Mouse (Mus musculus): Measurements from ENCODE around the gene Olfr1427. TPM values are rescaled to one million over a fixed set of nuclear protein-coding genes. Genes with fewer than 3 reads are reported as not detected.
A peak's percentile ranks its signal among the peaks of the same experiment; 100 is the strongest.

The Olfr1427 gene
- total and polyA plus RNA-seq, 3 experiments = not detected

DNA sequence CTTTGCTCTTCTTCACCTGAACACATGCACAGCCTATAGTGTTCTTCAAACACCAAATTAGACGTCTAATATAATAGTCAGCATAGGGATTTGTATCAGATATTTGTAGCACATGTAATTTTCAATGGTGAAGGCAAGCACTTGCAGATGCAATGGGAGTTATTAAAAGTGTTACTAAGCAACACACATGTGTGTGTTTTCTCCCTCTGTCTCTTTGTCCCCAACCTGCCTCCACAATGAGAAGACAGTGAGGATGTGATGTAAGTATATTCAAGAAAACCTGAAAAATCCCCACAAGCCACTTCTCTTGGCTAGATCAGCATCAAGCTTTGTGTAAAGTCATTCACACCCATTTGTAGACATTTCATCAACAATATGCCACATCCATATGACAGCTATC lies 12.7 kb upstream of the Olfr1427 start, which contains the start of gene Olfr1428:
Gene Olfr1428 (minus strand): TSS at position 101 of the 400 bp plus-strand sequence.
- dilution Hi-C loops (cut with MboI; ENCODE audit: extremely low pct_ligation_motif_present, extremely low pct_unique_long_range_greater_than_20kb, low sequenced_read_pairs) (no loop called here), in situ Hi-C loops (cut with MboI; ENCODE audit: low pct_ligation_motif_present, low pct_unique_long_range_greater_than_20kb, low sequenced_read_pairs) (no loop called here)
- Histone ChIP-seq H3K9ac (ENCODE audit: insufficient read depth, low read depth) (no peak within 1 kb of the TSS), H3K4me2 (ENCODE audit: insufficient read depth, low read depth, poor library complexity, severe bottlenecking) (no peak within 1 kb of the TSS), H3K27ac (ENCODE audit: insufficient read depth, low read depth) (no peak within 1 kb of the TSS), H3K27me3 (replicated peaks) (no peaks in the 10 kb centered on the region), H3K9me3 (replicated peaks; ENCODE audit: low read length) (no peaks in the 10 kb centered on the region), H3K79me2 (replicated peaks; ENCODE audit: control insufficient read depth, extremely low read depth, insufficient read depth, poor library complexity, severe bottlenecking) (no peaks in the 10 kb centered on the region), H3K36me3 (replicated peaks in 1 of 2; ENCODE audit: control insufficient read depth in 1 of 2, insufficient read depth in 1 of 2, low read length in 1 of 2) (no peaks in the 10 kb centered on the region), H3K4me3 (replicated peaks in 1 of 3; ENCODE audit: low read depth in 2 of 3, low read length in 2 of 3, poor library complexity in 1 of 3) (no peak within 1 kb of the TSS), H3K4me1 (ENCODE audit: control insufficient read depth in 1 of 2, insufficient read depth in 2 of 2) (no peaks in the 10 kb centered on the region)
- TF ChIP-seq IRF4 (IDR thresholded peaks at IDR 0.05; ENCODE audit: low read depth, low read length) = no peak
- DNase-seq (ENCODE audit: extremely low read depth) = no peak

DNA sequence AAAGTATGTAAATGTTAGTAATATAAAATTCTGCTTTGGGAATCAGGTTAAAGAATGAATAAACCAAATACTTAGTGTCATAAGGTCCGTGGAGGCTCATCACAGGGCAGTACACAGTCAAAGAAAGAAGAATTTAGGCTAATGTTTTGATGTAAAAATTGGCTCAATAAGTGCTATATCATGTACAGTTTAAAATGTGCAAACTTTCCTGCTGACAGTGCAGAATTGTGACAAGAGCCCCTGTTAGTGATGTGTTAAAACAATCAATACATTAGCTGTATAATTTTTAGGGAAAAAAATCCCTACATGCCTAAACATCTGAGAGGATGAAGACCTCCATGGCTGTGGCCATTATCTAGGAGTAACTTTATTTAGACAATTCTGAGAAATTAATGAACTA lies 10.7 kb upstream of the Olfr1427 start:
- peak; percentile 75 for TF ChIP-seq MAFK (IDR thresholded peaks at IDR 0.05; ENCODE audit: insufficient replicate concordance, low read length)
- no peak for TF ChIP-seq IRF4 (IDR thresholded peaks at IDR 0.05; ENCODE audit: low read depth, low read length)
- H3K9ac ChIP-seq (ENCODE audit: insufficient read depth, low read depth) = no peak overlapping the region

DNA sequence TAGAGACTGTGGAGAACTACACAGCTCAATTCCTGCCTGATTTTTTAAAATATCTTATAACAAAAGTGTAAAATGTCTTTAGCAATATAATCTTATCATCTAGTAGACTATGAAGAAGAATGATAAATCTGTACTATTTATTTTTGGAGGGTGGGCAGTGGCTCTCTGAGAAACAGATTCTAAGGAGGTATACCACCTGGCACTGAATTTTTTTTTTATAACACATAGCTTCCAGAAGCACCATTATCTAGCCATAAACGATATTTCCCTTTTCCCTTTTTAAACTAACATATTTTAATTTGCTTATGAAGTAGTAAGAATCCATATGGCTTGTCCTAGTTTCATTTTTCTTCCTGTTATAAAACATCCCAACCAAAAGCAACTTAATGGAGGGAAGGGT lies 1.4 kb upstream of the Olfr1427 start:
- in situ Hi-C loops (cut with MboI; ENCODE audit: low pct_ligation_motif_present, low pct_unique_long_range_greater_than_20kb, low sequenced_read_pairs) = no loop called here
- no peaks in the 10 kb centered on the region for H3K36me3 ChIP-seq (replicated peaks in 1 of 2; ENCODE audit: control insufficient read depth in 1 of 2, insufficient read depth in 1 of 2, low read length in 1 of 2)
- dilution Hi-C loops (cut with MboI; ENCODE audit: extremely low pct_ligation_motif_present, extremely low pct_unique_long_range_greater_than_20kb, low sequenced_read_pairs) = no loop called here

More for the DNA sequence above, 10.7 kb upstream of the Olfr1427 start:
- Histone ChIP-seq H3K79me2 (replicated peaks; ENCODE audit: control insufficient read depth, extremely low read depth, insufficient read depth, poor library complexity, severe bottlenecking) (no peaks in the 10 kb centered on the region), H3K4me3 (replicated peaks in 1 of 3; ENCODE audit: low read depth in 2 of 3, low read length in 2 of 3, poor library complexity in 1 of 3) (no peak overlapping the region), H3K27me3 (replicated peaks) (no peaks in the 10 kb centered on the region), H3K27ac (ENCODE audit: insufficient read depth, low read depth) (no peak overlapping the region), H3K4me1 (ENCODE audit: control insufficient read depth in 1 of 2, insufficient read depth in 2 of 2) (no peaks in the 10 kb centered on the region), H3K4me2 (ENCODE audit: insufficient read depth, low read depth, poor library complexity, severe bottlenecking) (no peak overlapping the region), H3K36me3 (replicated peaks in 1 of 2; ENCODE audit: control insufficient read depth in 1 of 2, insufficient read depth in 1 of 2, low read length in 1 of 2) (no peaks in the 10 kb centered on the region), H3K9me3 (replicated peaks; ENCODE audit: low read length) (no peaks in the 10 kb centered on the region)
- dilution Hi-C loops (cut with MboI; ENCODE audit: extremely low pct_ligation_motif_present, extremely low pct_unique_long_range_greater_than_20kb, low sequenced_read_pairs) (no loop called here), in situ Hi-C loops (cut with MboI; ENCODE audit: low pct_ligation_motif_present, low pct_unique_long_range_greater_than_20kb, low sequenced_read_pairs) (no loop called here)
- DNase-seq (ENCODE audit: extremely low read depth) = no peak

GRCm38 (mm10) chr19:12091913-12092312 lies 11.2 kb downstream of the Olfr1427 start, which contains the start of gene Olfr1426:
Gene Olfr1426 (minus strand): TSS chr19:12092013.
- H3K4me2 ChIP-seq (ENCODE audit: insufficient read depth, low read depth, poor library complexity, severe bottlenecking) = no peak within 1 kb of the TSS
- no peak within 1 kb of the TSS for H3K27ac ChIP-seq (ENCODE audit: insufficient read depth, low read depth)
- H3K9me3 ChIP-seq (replicated peaks; ENCODE audit: low read length) = no peaks in the 10 kb centered on the region
- TF ChIP-seq TBP (conservative IDR thresholded peaks at IDR 0.05; ENCODE audit: low read depth, low read length) = no peak
- no peak for TF ChIP-seq KAT2A (IDR thresholded peaks at IDR 0.05; ENCODE audit: insufficient replicate concordance, low read length)
- no peak for TF ChIP-seq ELF1 (IDR thresholded peaks at IDR 0.05; ENCODE audit: low read depth, low read length)
- TF ChIP-seq USF1 (IDR thresholded peaks at IDR 0.05; ENCODE audit: low read depth, low read length) = no peak
- no peak for TF ChIP-seq HCFC1 (IDR thresholded peaks at IDR 0.05; ENCODE audit: low read depth, low read length)
- no peak for TF ChIP-seq JUND (conservative IDR thresholded peaks at IDR 0.05; ENCODE audit: low read depth, low read length)
- TF ChIP-seq EP300 (IDR thresholded peaks at IDR 0.05; ENCODE audit: low read length) = no peak
- dilution Hi-C loops (cut with MboI; ENCODE audit: extremely low pct_ligation_motif_present, extremely low pct_unique_long_range_greater_than_20kb, low sequenced_read_pairs) (no loop called here), in situ Hi-C loops (cut with MboI; ENCODE audit: low pct_ligation_motif_present, low pct_unique_long_range_greater_than_20kb, low sequenced_read_pairs) (no loop called here)
- H3K27me3 ChIP-seq (replicated peaks) = no peaks in the 10 kb centered on the region
- peaks cover 0 to 3% of the 10 kb centered on the region in 2 experiments; a peak in 1 of 4 replicates for H3K4me1 ChIP-seq (ENCODE audit: control insufficient read depth in 1 of 2, insufficient read depth in 2 of 2)
- H3K36me3 ChIP-seq (replicated peaks in 1 of 2; ENCODE audit: control insufficient read depth in 1 of 2, insufficient read depth in 1 of 2, low read length in 1 of 2) = no peaks in the 10 kb centered on the region
- no peak for DNase-seq (ENCODE audit: extremely low read depth)
- no peak within 1 kb of the TSS for H3K4me3 ChIP-seq (replicated peaks in 1 of 3; ENCODE audit: low read depth in 2 of 3, low read length in 2 of 3, poor library complexity in 1 of 3)
- no peak within 1 kb of the TSS for H3K9ac ChIP-seq (ENCODE audit: insufficient read depth, low read depth)
- H3K79me2 ChIP-seq (replicated peaks; ENCODE audit: control insufficient read depth, extremely low read depth, insufficient read depth, poor library complexity, severe bottlenecking) = no peaks in the 10 kb centered on the region

More for the DNA sequence above, 1.4 kb upstream of the Olfr1427 start:
- no peak for DNase-seq (ENCODE audit: extremely low read depth)
- H3K27me3 ChIP-seq (replicated peaks) = no peaks in the 10 kb centered on the region
- no peak overlapping the region for H3K4me3 ChIP-seq (replicated peaks in 1 of 3; ENCODE audit: low read depth in 2 of 3, low read length in 2 of 3, poor library complexity in 1 of 3)
- no peak overlapping the region for H3K9ac ChIP-seq (ENCODE audit: insufficient read depth, low read depth)
- H3K4me2 ChIP-seq (ENCODE audit: insufficient read depth, low read depth, poor library complexity, severe bottlenecking) = no peak overlapping the region
- H3K27ac ChIP-seq (ENCODE audit: insufficient read depth, low read depth) = no peak overlapping the region
- no peaks in the 10 kb centered on the region for H3K79me2 ChIP-seq (replicated peaks; ENCODE audit: control insufficient read depth, extremely low read depth, insufficient read depth, poor library complexity, severe bottlenecking)
- H3K9me3 ChIP-seq (replicated peaks; ENCODE audit: low read length) = no peaks in the 10 kb centered on the region
- no peaks in the 10 kb centered on the region for H3K4me1 ChIP-seq (ENCODE audit: control insufficient read depth in 1 of 2, insufficient read depth in 2 of 2)
- no peak for TF ChIP-seq MXI1 (IDR thresholded peaks at IDR 0.05; ENCODE audit: low read depth, low read length)
- TF ChIP-seq USF1 (IDR thresholded peaks at IDR 0.05; ENCODE audit: low read depth, low read length) = no peak
- TF ChIP-seq E2F4 (IDR thresholded peaks at IDR 0.05; ENCODE audit: insufficient replicate concordance, low read depth, low read length) = no peak
- no peak for TF ChIP-seq EP300 (IDR thresholded peaks at IDR 0.05; ENCODE audit: low read length)
- no peak for TF ChIP-seq TCF12 (IDR thresholded peaks at IDR 0.05; ENCODE audit: low read depth, low read length)
- no peak for TF ChIP-seq RAD21 (IDR thresholded peaks at IDR 0.05; ENCODE audit: low read depth, low read length)
- TF ChIP-seq GABPA (IDR thresholded peaks at IDR 0.05; ENCODE audit: insufficient replicate concordance, low read depth, low read length) = no peak
- no peak for TF ChIP-seq POLR2AphosphoS2 (IDR thresholded peaks at IDR 0.05; ENCODE audit: low read depth, low read length)
- no peak for TF ChIP-seq HCFC1 (IDR thresholded peaks at IDR 0.05; ENCODE audit: low read depth, low read length)

Measured in CH12.LX (cell line).